Mouse (Mus musculus) urinary bladder, postnatal 25 days (tissue): Measurements from ENCODE around the gene Ccdc24.

Source experiments
- DNase-seq: peaks from one replicate; pipeline ENCODE4 v3.0.0; 2022; ENCODE audit warnings: low spot score

The Ccdc24 gene

DNA sequence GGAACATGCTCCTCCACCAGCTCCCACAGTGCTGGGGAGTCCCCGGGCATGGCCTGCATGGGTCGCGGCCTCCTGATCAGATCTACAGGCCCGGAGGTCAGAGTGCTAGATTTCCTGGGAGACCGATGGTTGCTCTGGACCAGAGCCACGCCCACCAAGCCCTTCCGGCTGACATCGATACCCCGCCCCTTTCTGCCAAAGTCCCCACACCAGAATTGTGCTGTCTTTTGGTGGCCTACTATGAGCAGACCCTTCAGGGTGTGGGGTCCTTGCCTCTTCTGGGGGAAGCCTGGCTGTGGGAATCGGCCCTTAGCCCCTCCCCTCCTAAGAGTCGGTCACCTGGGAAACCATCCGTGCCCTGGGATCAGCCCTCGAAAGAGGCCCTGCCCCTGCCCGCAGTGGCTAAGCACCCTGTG is at the start of gene Ccdc24:
Gene Ccdc24 (minus strand): TSS at position 87 of the 416 bp plus-strand sequence.
- DNase-seq: no peak

DNA sequence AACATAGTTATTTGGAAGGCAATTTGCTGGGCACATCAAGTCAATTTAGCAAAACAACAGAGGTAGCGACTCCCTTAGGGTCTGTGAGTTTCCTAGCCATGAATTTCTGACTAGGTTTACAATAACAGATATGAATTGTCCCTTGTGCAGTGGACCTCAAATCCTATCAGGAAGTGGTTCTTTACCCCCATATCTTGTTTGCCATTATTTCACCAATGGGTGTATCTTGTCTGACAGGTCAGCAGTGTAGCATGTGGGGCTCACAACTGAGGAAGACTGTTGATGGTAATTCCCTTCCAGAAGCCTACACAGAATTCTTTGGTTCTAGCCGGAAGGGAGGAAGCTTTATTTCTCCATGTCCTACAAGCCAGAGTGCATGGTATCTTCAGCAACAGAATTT is 49.0 kb upstream of the Ccdc24 start:
- DNase-seq: no peak

DNA sequence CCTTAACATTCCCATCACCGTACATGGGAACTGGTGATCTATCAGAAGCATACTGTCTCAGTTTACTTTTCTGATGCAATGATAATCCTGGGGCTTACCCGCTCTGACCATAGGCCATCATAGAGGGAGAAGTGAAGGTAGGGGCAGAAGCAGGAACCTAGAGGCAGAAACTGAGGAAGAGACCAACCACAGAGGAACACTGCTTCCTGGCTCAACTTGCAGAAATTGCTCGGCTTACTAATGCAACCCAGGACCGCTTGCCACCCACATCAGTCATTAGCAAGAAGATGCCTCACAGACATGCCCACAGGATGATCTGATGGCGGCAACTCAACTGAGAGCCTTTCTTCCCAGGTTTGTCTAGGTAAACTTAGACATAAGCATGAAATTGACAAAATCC is 46.4 kb upstream of the Ccdc24 start:
- DNase-seq: no peak

DNA sequence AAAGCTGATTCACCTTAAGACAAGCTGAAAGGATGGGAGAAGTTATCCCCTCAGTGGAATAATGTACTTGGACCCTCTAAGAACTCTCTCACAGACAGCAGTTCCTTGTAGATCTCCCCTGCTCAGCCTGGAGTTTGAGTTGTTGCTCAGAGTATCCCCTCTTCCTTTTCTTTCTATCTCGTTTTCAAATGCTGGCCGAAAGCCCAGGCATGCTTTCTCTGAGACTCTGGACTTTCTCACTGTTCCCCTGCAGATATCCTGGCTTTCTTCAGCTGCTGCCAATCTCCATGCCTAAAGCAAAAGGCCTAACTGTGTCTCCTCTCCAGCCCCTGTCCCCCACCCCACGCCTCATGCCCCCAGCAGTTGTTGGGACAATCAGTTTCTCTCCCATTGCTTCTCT is 45.9 kb upstream of the Ccdc24 start:
- no peak for DNase-seq

DNA sequence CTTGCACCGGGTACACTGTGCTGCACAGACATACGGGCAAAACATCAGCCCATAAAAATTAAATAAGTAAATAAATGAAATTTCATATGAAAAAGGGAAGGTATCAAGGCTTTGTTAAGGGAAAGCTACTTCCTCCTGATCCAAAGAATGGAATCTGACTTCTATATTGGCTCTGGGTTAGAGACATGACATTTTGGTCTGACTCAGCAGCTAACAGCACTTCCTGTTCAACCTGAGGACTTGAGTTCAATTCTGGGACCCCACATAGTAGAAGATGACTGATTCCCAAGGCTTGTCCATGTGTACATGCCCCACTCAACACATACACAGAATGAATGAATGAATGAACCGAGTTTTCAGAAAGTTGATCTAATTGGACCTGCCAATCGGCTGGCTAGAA is 45.5 kb upstream of the Ccdc24 start:
- no peak for DNase-seq

DNA sequence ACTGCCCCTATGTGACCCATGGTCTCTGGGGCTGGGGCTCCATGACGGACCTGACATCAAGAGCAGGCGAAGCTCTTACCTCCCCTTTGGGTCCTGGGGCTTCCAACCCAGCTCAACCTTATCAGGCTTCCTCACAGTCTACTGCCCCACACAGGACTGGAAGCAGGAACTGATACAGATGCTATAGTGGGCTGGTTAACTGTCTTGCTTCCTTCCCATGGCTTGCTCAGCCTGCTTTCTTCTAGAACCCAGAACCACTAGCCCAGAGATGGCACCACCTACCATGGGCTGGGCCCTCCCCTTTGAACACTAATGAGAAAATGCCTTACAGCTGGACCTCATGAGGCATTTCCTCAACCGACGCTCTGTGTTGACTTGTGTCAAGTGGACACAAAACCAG is 45.0 kb upstream of the Ccdc24 start:
- no peak for DNase-seq

DNA sequence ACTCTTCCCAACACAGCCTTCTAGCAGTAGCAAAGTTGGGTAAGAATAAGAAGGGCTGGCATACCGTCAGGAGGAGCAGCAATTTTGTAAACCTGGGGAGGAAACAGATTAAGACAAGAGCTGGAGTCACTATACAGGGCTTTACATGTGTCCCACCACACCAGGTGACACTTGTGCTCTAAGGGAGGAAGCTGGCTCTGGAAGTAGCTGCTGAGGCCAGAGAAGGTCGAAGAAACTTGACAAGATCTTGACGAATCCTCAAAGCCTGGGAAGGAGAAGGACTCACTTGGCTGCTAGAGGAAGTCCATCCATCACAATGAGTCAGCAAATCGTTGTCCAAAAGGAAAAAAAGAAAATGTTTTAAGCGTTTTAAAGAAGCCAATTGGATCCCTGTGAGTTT is 44.0 kb upstream of the Ccdc24 start:
- no peak for DNase-seq

DNA sequence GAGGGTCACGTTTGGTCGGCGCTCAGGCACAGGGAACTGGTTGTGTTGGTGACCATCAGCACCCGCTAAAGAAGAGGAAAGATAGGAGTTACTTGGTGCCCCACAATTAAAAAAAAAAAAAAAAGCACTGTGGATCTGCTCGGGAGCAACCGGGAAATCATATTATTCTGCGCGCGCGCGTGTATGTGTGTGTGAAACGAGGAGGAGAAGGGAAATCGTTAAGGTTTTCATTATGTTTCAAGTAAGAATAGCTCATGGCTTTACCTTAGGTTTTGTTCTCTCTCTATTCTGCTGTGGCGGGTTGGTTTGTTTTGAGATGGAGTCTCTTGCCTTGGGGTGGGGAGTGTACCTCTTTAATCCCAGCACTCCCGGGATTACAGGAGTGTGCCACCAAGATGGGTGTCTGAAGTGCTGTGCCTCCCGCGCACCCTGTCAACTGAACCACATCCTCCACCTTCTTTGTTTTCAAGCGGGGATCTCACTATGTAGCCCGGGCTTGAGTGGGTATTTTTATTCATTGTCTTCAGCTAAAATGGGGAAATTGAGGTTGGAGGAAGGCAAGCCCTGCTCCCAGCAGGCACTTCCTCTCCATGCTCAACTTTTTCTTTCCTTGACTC is 43.2 kb upstream of the Ccdc24 start:
- no peak for DNase-seq

DNA sequence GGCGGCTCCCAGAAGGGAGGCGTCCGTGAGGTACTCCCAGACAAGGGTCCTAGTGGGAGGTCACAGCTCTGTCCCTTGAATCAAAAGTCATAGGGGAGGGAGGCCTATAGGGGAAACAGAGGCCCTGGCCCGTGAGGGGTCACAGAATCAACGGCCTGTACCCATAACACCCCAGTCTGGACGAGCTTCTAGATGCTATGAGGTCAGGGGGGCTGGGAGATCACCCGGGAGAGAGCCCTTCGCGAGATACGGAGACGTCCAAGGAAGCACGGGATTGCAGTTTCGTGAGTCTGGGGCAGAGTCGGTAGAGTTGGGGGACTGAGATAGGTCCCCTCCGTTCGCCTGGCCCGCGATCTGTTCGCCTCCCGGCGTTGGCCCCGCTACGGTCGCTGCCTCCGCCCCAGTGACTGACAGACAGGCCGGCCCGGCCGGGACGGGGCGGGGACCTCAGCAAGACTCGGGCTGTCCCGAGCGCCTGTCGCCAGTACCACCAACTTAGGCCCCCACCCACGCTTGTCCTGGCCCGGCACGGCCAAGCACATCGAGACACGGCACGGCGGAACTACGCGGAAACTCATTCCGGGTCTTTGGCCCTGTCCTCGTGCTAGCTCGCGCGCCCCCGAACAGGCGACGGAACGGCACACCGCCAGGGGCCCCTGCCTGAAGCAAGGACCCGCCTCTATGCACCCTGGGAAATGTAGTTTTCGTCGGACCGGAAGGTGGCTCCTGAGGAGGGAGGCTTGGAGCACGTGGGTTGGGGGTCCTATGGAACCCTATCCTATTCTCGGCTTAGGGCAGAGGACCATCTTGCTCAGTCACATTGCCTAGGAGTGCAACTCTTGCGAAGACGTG is 42.5 kb upstream of the Ccdc24 start, which contains the start of gene Ipo13:
Gene Ipo13 (minus strand): TSS at position 409 of the 852 bp plus-strand sequence.
- DNase-seq: peak; percentile 91

DNA sequence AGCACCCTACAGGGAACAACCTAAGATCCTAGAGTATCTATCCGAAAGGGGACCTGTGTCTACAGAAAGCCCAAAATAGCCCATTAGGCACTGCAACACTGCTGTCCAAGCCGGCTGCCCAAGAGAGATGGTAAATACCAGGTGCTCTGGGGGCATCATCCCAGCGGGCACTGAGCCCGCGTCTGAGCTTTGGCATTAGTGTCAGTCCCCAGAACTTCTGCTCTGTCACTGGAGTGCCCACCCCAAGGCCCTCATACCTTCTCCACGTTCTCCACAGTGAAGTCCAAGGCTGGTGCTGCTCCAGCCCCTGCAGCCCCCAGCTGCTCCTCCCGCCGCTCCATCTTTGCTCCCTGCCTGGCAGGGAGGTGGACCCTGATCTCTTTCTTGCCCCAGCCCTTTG is 41.7 kb upstream of the Ccdc24 start:
- no peak for DNase-seq

DNA sequence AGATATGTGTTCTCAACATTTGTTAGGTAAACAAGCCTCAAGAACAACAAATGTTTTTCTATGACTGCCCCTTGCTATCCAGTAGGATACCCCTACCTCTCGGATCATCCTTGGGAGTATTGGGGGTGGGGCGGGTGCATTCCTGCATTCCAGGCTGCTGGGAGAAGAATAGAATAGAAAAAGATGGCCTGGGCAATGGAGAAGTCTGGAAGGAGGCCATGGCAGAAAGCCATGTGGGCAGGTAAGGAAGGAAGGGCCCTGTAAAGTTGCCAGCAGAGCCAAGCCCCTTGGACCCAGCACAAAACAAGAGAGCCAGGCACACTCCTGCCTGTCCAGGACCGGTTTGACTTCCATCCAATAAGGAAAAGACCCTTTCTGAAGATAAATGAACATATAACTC is 41.1 kb upstream of the Ccdc24 start:
- DNase-seq: no peak

DNA sequence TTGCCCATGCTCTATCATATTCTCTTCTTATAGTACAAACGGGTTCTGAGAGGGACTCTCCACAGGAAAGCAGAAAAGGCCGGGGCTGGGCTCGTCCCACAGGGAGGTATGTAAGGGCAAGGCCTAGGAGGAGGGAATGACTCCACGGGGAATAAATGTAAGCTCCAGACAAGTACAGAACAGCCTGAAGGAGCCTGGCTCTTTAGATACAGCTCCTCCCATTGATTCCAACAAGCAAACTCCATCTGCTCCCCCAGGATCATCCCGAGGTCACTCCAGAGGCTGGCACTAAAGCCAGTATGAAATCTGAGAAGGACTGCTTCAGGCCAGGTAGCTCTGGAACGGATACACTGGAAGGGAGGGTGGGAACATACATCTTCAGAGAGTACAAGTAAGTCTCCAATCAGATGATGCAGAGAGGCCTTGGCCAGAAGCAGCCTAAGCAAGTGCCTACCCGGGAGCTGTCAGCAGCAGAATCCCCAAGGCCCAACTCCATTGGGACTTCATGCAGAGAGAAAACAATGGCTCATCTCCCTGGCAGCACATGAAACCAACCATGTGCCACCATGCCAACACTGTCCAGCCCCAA is 40.4 kb upstream of the Ccdc24 start:
- no peak for DNase-seq

DNA sequence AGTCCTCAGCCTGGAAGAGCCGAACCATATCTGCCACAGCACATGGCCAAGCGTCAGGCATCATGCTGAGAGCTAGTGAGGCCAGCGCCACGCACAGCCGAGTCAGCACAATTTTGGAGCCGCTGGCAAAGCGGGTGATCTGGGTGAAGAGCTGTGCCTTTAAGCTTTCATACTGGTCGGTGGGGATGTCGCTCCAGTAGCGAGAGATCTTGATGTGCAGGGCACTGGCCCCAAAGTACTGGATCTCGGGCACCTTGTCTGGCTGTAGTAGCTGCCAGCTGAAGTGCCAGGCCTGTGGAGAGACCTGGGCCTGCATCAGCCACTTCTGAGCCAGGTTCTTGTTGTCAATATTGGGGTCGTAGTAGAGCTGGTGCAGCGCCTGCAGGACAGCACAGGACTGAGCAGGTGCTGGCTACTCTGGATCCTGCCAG is 39.8 kb upstream of the Ccdc24 start:
- no peak for DNase-seq

DNA sequence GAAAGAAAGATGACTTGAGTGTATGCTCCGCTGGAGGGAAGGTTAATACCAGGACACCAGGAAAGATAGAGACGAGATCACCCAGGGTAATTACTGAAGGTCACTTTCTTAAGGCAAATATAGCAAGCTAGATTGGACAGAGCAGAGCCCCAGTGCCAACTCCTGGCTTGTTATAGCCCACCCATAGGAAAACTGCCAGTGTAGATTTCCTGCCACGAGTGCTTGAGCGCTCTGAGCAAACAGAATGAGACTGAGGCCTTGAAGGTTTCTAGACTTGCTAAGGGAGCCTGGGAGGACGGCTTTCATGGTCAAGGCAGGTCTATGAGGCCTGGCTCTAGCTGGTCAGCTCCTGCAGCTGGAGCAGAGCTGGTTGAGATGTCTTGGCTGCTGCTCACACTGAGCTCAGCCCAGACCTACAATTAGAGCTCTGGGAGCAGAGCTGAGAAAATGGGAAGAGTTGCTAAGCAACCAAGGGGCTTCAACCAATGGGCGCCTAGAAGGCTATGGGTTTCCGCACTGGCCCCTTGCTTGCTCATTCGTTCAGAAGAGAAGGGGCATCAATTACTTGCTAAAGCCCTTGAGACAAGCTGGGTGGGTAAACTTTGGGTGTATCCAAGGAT is 36.6 kb upstream of the Ccdc24 start:
- DNase-seq: no peak

DNA sequence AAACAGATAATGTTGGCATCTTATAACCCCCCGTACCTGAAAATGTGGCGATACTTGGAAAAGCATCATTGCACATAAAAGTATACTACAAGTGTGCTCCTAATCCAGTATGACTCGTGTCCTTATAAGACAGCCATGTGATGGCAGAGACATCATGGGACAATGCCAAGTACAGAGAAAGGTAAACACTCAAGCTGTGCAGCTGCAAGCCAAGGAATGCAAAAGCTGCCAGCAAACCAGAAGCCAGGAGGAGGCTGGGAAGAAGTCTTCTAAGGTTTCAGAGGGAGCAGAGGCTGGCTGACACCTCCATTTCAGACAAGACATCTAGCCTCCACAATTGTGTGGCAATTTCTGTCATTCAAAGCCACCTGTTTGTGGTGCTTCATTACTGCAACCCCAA is 33.8 kb upstream of the Ccdc24 start:
- DNase-seq: no peak

DNA sequence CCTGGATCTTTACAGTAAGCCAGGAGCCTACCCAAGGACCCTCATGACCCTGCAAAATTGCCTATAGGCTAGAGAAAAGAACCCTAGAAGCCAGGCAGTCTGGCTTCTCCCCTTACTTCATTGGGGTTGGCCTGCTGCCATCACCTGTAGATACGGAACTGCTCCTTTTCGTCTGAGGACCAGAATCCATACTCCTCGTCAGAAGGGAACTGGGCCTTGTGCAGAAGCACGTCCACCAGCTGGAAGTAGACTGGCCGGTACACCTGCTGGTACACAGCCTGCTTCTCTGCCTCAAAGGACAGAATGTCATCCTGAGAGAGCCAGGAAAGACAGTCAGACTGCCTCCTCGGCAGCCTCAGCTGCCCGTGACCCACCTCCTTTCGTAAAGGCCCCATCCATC is 32.4 kb upstream of the Ccdc24 start:
- no peak for DNase-seq

DNA sequence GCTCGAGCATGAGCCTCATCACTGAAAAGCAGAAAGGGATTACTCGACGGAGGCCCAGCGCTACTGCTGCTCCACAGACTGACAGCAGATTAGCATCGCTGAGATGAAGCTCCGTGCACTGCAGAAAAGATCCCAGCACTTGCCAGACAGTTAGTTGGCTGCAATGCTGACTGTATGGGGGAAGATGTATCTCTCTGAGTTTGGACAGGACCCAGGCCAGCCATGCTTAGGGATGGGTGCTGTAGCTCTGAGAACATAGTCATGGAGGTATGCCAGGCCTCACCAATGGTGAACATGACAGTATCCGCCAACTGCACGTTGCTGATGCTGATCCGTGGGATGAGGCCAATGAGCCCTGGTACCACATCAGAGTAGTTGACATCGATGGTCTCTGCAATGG is 31.7 kb upstream of the Ccdc24 start:
- DNase-seq: no peak

DNA sequence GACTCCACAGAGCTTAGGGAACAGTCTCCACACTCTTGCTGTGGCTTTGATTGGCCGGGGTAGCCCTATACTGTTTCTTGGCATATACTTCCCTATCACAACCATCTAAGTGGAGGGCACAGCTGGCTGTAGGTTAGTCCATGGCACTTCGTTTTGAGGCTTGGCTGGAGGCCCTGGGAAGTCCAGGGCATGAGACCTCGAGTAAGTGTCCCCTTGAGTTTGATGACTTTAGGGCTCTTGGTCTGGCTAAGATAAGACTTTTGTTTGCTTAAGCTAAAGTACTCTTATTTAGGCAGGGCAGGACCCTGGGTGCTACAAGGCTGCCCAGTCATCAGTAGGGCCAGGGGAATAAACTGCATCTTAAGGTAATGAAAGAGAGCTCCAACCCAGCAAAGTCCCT is 25.8 kb upstream of the Ccdc24 start:
- DNase-seq: no peak

DNA sequence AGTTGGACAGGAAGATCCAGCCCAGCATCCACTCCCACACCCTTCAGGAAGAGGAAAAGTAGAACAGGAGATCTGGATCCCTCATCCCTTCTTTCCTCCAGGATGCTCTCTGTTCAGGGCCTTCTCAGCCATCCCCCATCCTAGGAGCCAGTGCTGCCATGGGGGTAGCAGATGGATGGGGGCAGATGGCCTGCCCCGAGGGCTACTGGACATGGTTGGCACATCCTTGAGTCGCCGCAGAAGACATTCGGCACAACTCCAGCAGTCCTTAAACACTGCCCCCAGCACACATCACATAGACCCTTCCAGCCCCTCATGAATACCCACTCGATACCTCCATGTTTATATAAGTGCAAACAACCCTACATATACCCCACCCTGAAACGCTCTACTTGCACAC is 23.7 kb upstream of the Ccdc24 start:
- DNase-seq: no peak

DNA sequence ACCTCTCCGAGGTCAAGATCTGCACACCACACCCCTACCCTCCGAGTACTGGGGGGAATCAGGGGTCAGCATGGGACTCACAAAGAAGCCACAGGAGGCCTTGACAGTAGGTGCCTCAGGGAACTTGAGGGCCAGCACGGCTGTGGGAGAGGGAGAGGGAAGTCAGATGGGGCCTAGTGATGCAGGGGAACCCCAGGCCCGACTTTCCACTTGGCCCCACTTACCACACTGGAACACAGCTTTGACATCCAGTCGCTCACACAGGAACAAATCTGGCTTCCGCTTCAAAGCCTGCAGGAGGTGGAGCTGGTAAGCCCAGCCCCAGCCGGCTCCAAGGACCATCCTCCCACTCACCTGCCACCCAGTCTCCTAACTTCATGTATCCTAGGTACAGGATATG is 23.0 kb upstream of the Ccdc24 start:
- DNase-seq: no peak

DNA sequence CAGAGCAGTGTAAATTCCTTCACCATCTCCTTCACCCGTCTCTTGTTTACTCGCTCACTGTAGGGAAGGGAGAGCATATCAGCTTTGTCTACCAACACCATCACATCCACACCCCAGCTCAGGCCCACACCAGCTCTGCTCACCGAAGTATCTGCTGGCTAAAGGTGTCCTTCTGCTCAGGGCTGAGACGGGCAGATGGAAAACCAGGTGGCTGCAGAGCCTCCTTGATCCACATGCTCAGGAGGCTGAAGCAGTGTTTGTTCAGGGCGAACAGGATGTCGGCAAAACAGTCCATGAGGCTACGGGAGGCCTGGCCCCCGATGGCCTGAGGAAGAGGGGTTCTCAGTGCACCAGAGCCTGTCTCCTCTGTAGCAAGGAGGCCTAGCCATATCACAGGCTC is 22.2 kb upstream of the Ccdc24 start:
- DNase-seq: no peak

DNA sequence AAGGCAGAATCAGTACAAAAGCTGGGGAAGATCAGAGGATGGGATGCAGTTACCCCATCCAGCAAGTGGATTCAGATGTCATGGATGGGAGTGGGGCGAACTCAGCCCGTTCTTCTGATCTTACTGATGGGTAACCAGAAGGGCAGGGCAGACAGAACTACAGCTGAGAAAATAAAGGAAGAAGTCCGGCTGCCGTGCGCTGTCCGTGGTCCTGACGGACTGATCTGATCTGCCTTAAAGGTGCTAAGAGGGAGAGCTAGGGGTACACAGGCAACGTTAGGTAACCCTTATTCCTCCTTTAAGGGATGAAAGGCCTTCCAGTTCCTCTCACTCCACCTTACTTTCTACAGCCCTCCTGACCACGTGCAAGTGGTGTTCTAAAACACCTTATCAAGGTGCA is 21.0 kb upstream of the Ccdc24 start:
- DNase-seq: peak; percentile 60

DNA sequence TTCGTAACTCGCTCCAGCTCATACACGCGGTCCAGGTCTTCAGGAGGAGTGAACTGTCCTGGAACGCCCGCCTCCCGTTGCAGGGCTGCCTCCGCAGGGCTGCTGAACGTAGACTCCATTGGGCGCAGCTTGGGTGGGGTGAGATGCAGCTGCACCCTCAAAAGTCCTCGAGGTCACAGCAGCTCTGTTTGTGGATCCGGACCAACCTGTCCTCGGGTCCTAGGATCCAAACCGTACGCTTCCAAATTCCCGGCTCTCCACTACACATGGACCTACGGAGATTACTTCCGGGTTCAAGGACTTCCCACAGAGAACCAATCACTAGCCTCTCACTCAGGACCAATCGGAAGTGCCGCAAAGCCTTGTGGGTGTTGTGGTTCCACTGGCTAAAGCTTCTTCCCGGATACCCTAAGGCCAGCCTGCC is 19.4 kb upstream of the Ccdc24 start, which contains the start of gene Dph2:
Gene Dph2 (minus strand): TSS at position 295 of the 424 bp plus-strand sequence.
- peak; percentile 58 for DNase-seq
